Mouse (Mus musculus): ENCODE data around the gene Gm36176.

Gene Gm36176

DNA sequence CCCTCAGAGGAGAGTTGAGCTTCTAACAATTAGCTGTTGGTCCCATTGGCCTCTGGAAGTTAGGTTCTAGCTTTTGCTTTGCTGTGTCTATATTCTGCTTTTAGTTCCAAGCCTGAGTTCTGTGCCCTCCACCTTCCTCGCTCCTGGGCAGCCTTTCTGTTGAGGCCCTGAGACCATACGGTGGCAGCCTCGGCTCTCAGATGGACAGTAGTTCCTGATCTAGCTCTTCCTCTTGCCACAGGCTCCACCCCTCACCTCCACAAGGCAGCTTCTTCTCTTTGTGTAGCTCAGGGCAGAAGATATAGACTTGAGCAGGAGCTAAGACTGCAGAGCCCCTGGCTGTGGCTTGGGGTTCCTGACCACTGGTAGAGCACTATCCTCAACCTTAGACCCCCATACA is 33.7 kb downstream of the Gm36176 start:
- DNase-seq (ENCODE audit: low spot score in 2 of 2) = no peak

GRCm38 (mm10) chr10:77882553-77882952 is 36.0 kb downstream of the Gm36176 start:
- DNase-seq (ENCODE audit: low spot score in 2 of 2) = no peak

GRCm38 (mm10) chr10:77886007-77886747 is 39.6 kb downstream of the Gm36176 start:
- DNase-seq (ENCODE audit: low spot score in 2 of 2) = no peak

DNA sequence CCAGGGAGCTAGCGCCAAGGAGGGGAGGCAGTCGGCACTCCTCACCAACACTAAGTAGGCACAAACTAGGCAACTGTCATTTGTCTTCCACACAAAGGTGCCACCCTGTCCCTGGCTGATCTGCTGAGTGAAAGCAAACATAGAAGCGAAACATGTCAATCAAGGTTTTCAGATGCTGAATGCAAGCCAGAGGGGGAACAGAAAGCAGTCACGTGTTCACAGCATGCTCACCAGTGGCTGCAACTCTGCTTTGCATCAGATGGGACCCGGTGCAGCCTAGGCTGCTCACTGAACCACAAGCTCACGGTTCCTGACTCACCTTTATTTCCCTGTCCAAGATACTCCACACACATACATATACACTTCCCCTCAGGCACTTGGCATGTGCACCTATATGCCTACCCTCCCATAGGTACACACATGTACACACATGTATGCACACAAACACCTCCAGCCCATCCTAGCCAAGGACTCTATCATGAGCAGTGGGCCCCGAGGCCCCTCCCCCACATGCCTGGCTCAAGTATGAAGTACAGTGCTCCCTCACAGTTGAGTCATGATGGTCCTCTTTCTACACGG is 44.5 kb downstream of the Gm36176 start:
- no peak for DNase-seq (ENCODE audit: low spot score in 2 of 2)

GRCm38 (mm10) chr10:77895562-77895961 is 49.0 kb downstream of the Gm36176 start:
- DNase-seq (ENCODE audit: low spot score in 2 of 2) = no peak
